Mouse (Mus musculus) small intestine, adult 2 months (tissue): ENCODE data around the gene Tcf7.

Experiments
- CTCF ChIP-seq: fragments of 200-500 bp; IDR thresholded peaks from 2 replicates; pipeline ENCODE4 v1.5.1; 2012; ENCODE audit warnings: low read depth, mild to moderate bottlenecking, control low read depth, inconsistent platforms, low read length, moderate library complexity, mixed read lengths; ENCODE audit not compliant: insufficient replicate concordance, insufficient read length; ENCODE audit errors: extremely low read depth
- POLR2A ChIP-seq: fragments of 200-500 bp; IDR thresholded peaks from 2 replicates; pipeline ENCODE4 v1.6.1; 2012; ENCODE audit warnings: low read depth, mild to moderate bottlenecking, control low read depth, inconsistent platforms, low read length, moderate library complexity

- no peak for TF ChIP-seq CTCF
- no peak for TF ChIP-seq POLR2A
Measured at GRCm38 (mm10) chr11:52264871-52265270, 17.9 kb downstream of the Tcf7 start.
